Mouse (Mus musculus) embryonic facial prominence, embryonic 11.5 days (tissue): ENCODE measurements around the gene Hsd3b1. TPM values are rescaled to one million over a fixed set of nuclear protein-coding genes. Genes with fewer than 3 reads are reported as not detected.
"Not testable (repeated sequence)": the region's sequence is repeated elsewhere in the genome, so short reads cannot be mapped to it uniquely, and the experiment has no call there.

ENCODE experiments used
- ATAC-seq: fragments of 200-750 bp; cut with Nextera tagmentation; replicated peaks from 2 replicates; pipeline ENCODE4 v1.8.0; 2017; ENCODE audit warnings: low read depth; ENCODE audit not compliant: insufficient number of reproducible peaks, low FRiP score, low TSS enrichment
- DNase-seq: peaks from one replicate; pipeline ENCODE4 v3.0.0-alpha.2; 2015; ENCODE audit warnings: low spot score
- H3K27ac ChIP-seq: fragments of 300-500 bp; sonication (generic); replicated peaks from 2 replicates; pipeline ENCODE4 v1.5.1; 2014; ENCODE audit warnings: mild to moderate bottlenecking, low read depth, low read length, control low read depth
- H3K27me3 ChIP-seq: fragments of 300-500 bp; sonication (generic); 2 replicates; pipeline ENCODE4 v1.6.1; 2014; ENCODE audit warnings: mild to moderate bottlenecking, low read length, moderate library complexity, mixed read lengths; ENCODE audit not compliant: control insufficient read depth, insufficient read depth
- H3K36me3 ChIP-seq: fragments of 300-500 bp; sonication (generic); replicated peaks from 2 replicates; pipeline ENCODE4 v1.6.1; 2014; ENCODE audit warnings: low read depth, mild to moderate bottlenecking, low read length, moderate library complexity, mixed read lengths; ENCODE audit not compliant: control insufficient read depth, insufficient read depth
- H3K4me1 ChIP-seq: fragments of 300-500 bp; sonication (generic); 2 replicates; pipeline ENCODE4 v1.6.1; 2014; ENCODE audit warnings: low read length, mixed read lengths; ENCODE audit not compliant: control insufficient read depth, insufficient read depth
- H3K4me2 ChIP-seq: fragments of 300-500 bp; sonication (generic); 2 replicates; pipeline ENCODE4 v1.6.1; 2014; ENCODE audit warnings: low read depth, mild to moderate bottlenecking, control low read depth, low read length, moderate library complexity
- H3K4me3 ChIP-seq: fragments of 300-500 bp; sonication (generic); 2 replicates; pipeline ENCODE4 v1.5.1; 2014; ENCODE audit warnings: low read depth, low read length, control low read depth
- H3K9ac ChIP-seq: fragments of 300-500 bp; sonication (generic); replicated peaks from 2 replicates; pipeline ENCODE4 v1.6.1; 2014; ENCODE audit warnings: mild to moderate bottlenecking, control low read depth, low read length
- H3K9me3 ChIP-seq: fragments of 300-500 bp; sonication (generic); replicated peaks from 2 replicates; pipeline ENCODE4 v1.6.1; 2016; ENCODE audit warnings: mild to moderate bottlenecking, low read length, inconsistent platforms, mixed read lengths; ENCODE audit not compliant: control insufficient read depth
- WGBS: fragments of 180-500 bp; shearing (Covaris S2); extraction: QIAGEN DNeasy Blood & Tissue Kit; methylation state at CpG from one replicate; pipeline ENCODE4 v1.1.7; 2014; 5-methylcytosine and 5-hydroxymethylcytosine counted together
- polyA plus RNA-seq: library from polyadenylated mRNA; unstranded; fragments of >200 nt; fragmentation: Nextera tagmentation; extraction: Ambion mirVana; gene quantifications from 2 replicates; pipeline ENCODE4 v1.2.1, GENCODE M21; 2014

Hsd3b1 gene
- polyA plus RNA-seq, 1 experiment from 2014 or later, result 0.34 TPM

- H3K4me1 ChIP-seq, result no peaks in the 10 kb centered on the region
- H3K9me3 ChIP-seq, result no peaks in the 10 kb centered on the region
- H3K4me2 ChIP-seq, result no peak overlapping the region
- ATAC-seq, result no peak
- no peaks in the 10 kb centered on the region for H3K36me3 ChIP-seq
- H3K27ac ChIP-seq, result no peak overlapping the region
- H3K27me3 ChIP-seq, result no peaks in the 10 kb centered on the region
- no peak for DNase-seq
- 82% methylated on average over 2 of the region's 2 CpGs for WGBS
- H3K4me3 ChIP-seq, result no peak overlapping the region
- no peak overlapping the region for H3K9ac ChIP-seq
Observed at GRCm38 (mm10) chr3:98851853-98852252, 7.7 kb downstream of the Hsd3b1 start.

GRCm38 (mm10) chr3:98850262-98850661 is 9.3 kb downstream of the Hsd3b1 start:
- no peak overlapping the region for H3K4me2 ChIP-seq
- H3K4me3 ChIP-seq, result no peak overlapping the region
- WGBS, result 82% methylated on average over 5 of the region's 5 CpGs
- no peaks in the 10 kb centered on the region for H3K4me1 ChIP-seq
- no peak for DNase-seq
- H3K27me3 ChIP-seq, result no peaks in the 10 kb centered on the region
- no peaks in the 10 kb centered on the region for H3K9me3 ChIP-seq
- H3K9ac ChIP-seq, result no peak overlapping the region
- no peak for ATAC-seq
- no peaks in the 10 kb centered on the region for H3K36me3 ChIP-seq
- no peak overlapping the region for H3K27ac ChIP-seq

- Histone ChIP-seq H3K4me3 (no peak overlapping the region), H3K9me3 (no peaks in the 10 kb centered on the region), H3K27me3 (no peaks in the 10 kb centered on the region), H3K4me2 (no peak overlapping the region), H3K9ac (no peak overlapping the region), H3K27ac (no peak overlapping the region), H3K4me1 (no peaks in the 10 kb centered on the region), H3K36me3 (no peaks in the 10 kb centered on the region)
- WGBS, result 92% methylated on average over 1 of the region's 1 CpGs
- no peak for ATAC-seq
- DNase-seq, result no peak
Observed at GRCm38 (mm10) chr3:98848898-98849297, 10.7 kb downstream of the Hsd3b1 start.

GRCm38 (mm10) chr3:98814101-98814670 is 45.4 kb downstream of the Hsd3b1 start, which contains the start of gene Hsd3b6:
Gene Hsd3b6 (minus strand): TSS chr3:98814443.
- Histone ChIP-seq H3K4me3 (no peak within 1 kb of the TSS), H3K27me3 (no peaks in the 10 kb centered on the region), H3K9ac (no peak within 1 kb of the TSS), H3K4me1 (no peaks in the 10 kb centered on the region), H3K27ac (no peak within 1 kb of the TSS), H3K36me3 (no peaks in the 10 kb centered on the region), H3K4me2 (no peak within 1 kb of the TSS), H3K9me3 (no peaks in the 10 kb centered on the region)
- WGBS, result 72% methylated on average over 6 of the region's 6 CpGs
- no peak for DNase-seq
- ATAC-seq, result no peak

- not testable (repeated sequence) for ATAC-seq, H3K9me3 ChIP-seq, H3K4me1 ChIP-seq, H3K4me3 ChIP-seq, H3K27me3 ChIP-seq, H3K27ac ChIP-seq, H3K9ac ChIP-seq, H3K36me3 ChIP-seq, DNase-seq, H3K4me2 ChIP-seq
- 90% methylated on average over 5 of the region's 6 CpGs for WGBS
Observed at GRCm38 (mm10) chr3:98812653-98813052, 46.9 kb downstream of the Hsd3b1 start.

- H3K27ac ChIP-seq, H3K4me1 ChIP-seq, ATAC-seq: not testable (repeated sequence)
Observed at GRCm38 (mm10) chr3:98805032-98805431, 54.6 kb downstream of the Hsd3b1 start.

More at GRCm38 (mm10) chr3:98805032-98805431, 54.6 kb downstream of the Hsd3b1 start:
- not testable (repeated sequence) for H3K9me3 ChIP-seq, H3K9ac ChIP-seq, H3K4me2 ChIP-seq, H3K27me3 ChIP-seq, DNase-seq, H3K4me3 ChIP-seq, H3K36me3 ChIP-seq
- WGBS, result 58% methylated on average over 3 of the region's 3 CpGs

Other genes with a start within 250 kb of the Hsd3b1 start
- gene Hsd3b5, start 229.5 kb downstream of the Hsd3b1 start, polyA plus RNA-seq, result not detected in 2 replicates
- not detected in 2 replicates for gene Hsd3b2, start 135.3 kb downstream of the Hsd3b1 start, polyA plus RNA-seq
- gene Hsd3b3, start 96.7 kb downstream of the Hsd3b1 start, polyA plus RNA-seq, result not detected in 2 replicates
- gene Hsd3b6, start 45.4 kb downstream of the Hsd3b1 start, polyA plus RNA-seq, result 19.3 and 20.1 TPM in 2 replicates
- gene Hao2, start 33.4 kb upstream of the Hsd3b1 start, polyA plus RNA-seq, result not detected in 2 replicates